Mouse (Mus musculus): ENCODE data around the gene Enthd1. TPM values are rescaled to one million over a fixed set of nuclear protein-coding genes. Genes with fewer than 3 reads are reported as not detected.
A peak's percentile ranks its signal among the peaks of the same experiment; 100 is the strongest.

Gene Enthd1
- total and polyA plus RNA-seq, 3 experiments = not detected

DNA sequence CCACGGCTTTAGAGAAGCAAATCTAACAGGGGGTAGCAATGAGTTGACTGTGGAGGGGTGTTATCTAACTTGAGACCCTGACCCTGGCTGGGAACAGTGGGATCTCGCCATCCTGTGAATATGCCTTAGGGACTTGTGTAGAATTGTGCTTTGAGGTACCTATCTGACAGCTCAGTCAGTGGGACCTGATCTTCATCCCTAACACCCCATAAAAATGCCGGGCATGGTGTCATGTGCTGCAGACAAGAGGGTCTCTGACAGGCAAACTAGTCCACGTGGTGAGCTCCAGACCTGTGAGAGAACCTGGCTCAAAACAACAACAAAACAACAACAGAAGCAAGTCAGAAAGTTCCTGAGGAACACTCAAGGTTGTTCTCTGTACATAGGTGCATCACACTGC lies 34.9 kb upstream of the Enthd1 start:
- H3K4me2 ChIP-seq (ENCODE audit: insufficient read depth, low read depth, poor library complexity, severe bottlenecking) = peak overlapping the region; percentile 97; the same call in 1 of the 2 replicates
- dilution Hi-C loops (cut with MboI; ENCODE audit: extremely low pct_ligation_motif_present, extremely low pct_unique_long_range_greater_than_20kb, low sequenced_read_pairs) = no loop called here
- H3K4me1 ChIP-seq (ENCODE audit: control insufficient read depth in 1 of 2, insufficient read depth in 2 of 2) = peaks cover 12 to 48% of the 10 kb centered on the region in 2 experiments; a peak in 3 of 4 replicates
- no peak overlapping the region for H3K4me3 ChIP-seq (replicated peaks in 1 of 3; ENCODE audit: low read depth in 2 of 3, low read length in 2 of 3, poor library complexity in 1 of 3)
- H3K9me3 ChIP-seq (replicated peaks; ENCODE audit: low read length) = peaks cover 3% of the 10 kb centered on the region
- H3K36me3 ChIP-seq (replicated peaks in 1 of 2; ENCODE audit: control insufficient read depth in 1 of 2, insufficient read depth in 1 of 2, low read length in 1 of 2) = no peaks in the 10 kb centered on the region
- no peak overlapping the region for H3K9ac ChIP-seq (ENCODE audit: insufficient read depth, low read depth)
- in situ Hi-C loops (cut with MboI; ENCODE audit: low pct_ligation_motif_present, low pct_unique_long_range_greater_than_20kb, low sequenced_read_pairs) = no loop called here
- no peak overlapping the region for H3K27ac ChIP-seq (ENCODE audit: insufficient read depth, low read depth)
- TF ChIP-seq MEF2A (IDR thresholded peaks at IDR 0.05; ENCODE audit: borderline replicate concordance, low read depth, low read length) = no peak
- TF ChIP-seq JUND (conservative IDR thresholded peaks at IDR 0.05; ENCODE audit: low read depth, low read length) = no peak
- no peak for TF ChIP-seq GABPA (IDR thresholded peaks at IDR 0.05; ENCODE audit: insufficient replicate concordance, low read depth, low read length)
- TF ChIP-seq ETS1 (conservative IDR thresholded peaks at IDR 0.05; ENCODE audit: low read depth, low read length) = no peak
- TF ChIP-seq EP300 (IDR thresholded peaks at IDR 0.05; ENCODE audit: low read length) = no peak
- TF ChIP-seq RCOR1 (conservative IDR thresholded peaks at IDR 0.05; ENCODE audit: low read depth, low read length) = no peak
- TF ChIP-seq USF2 (conservative IDR thresholded peaks at IDR 0.05; ENCODE audit: low read depth, low read length) = no peak
- TF ChIP-seq CTCF (conservative IDR thresholded peaks at IDR 0.05 in 1 of 2, IDR thresholded peaks at IDR 0.05 in 1 of 2; ENCODE audit: low read depth in 2 of 2, low read length in 2 of 2) = no peak
- TF ChIP-seq ZKSCAN1 (IDR thresholded peaks at IDR 0.05; ENCODE audit: borderline replicate concordance, low read depth, low read length) = no peak
- TF ChIP-seq SMC3 (IDR thresholded peaks at IDR 0.05; ENCODE audit: low read depth, low read length) = no peak
- TF ChIP-seq KAT2A (IDR thresholded peaks at IDR 0.05; ENCODE audit: insufficient replicate concordance, low read length) = no peak
- no peak for TF ChIP-seq MAFK (IDR thresholded peaks at IDR 0.05; ENCODE audit: insufficient replicate concordance, low read length)
- no peak for TF ChIP-seq ZC3H11A (IDR thresholded peaks at IDR 0.05; ENCODE audit: low read depth, low read length)
- TF ChIP-seq ZNF384 (IDR thresholded peaks at IDR 0.05; ENCODE audit: low read depth, low read length) = no peak
- TF ChIP-seq IRF4 (IDR thresholded peaks at IDR 0.05; ENCODE audit: low read depth, low read length) = no peak
- TF ChIP-seq ZMIZ1 (IDR thresholded peaks at IDR 0.05; ENCODE audit: low read depth, low read length) = no peak
- no peak for DNase-seq (ENCODE audit: extremely low read depth)
- no peaks in the 10 kb centered on the region for H3K27me3 ChIP-seq (replicated peaks)
- no peaks in the 10 kb centered on the region for H3K79me2 ChIP-seq (replicated peaks; ENCODE audit: control insufficient read depth, extremely low read depth, insufficient read depth, poor library complexity, severe bottlenecking)

DNA sequence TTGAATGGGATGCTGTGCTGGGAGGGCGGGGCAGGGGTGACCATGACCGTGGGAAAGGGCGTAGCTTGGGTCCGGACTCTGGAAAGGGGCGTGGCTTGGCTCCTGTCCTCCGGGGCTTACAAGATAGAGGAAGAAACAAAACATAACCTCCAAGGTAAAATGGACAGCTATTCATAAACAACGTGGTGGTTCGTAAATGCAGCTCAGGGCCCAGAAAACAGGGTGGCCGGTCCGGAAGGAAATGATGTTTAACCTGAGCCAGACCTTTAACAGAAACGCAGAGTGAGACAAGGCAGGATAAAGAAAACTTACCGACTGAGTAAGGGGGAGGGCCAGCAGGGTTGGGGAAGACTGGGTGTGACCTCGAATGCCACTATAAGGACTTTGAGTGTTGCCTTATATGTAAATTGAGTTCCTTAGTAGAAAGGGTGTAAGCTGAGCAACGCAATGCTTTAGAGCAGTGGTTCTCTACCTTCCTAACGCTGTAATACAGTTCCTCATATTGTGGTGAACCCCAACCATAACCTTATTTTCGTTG lies 34.3 kb upstream of the Enthd1 start:
- TF ChIP-seq MAZ (IDR thresholded peaks at IDR 0.05; ENCODE audit: low read depth, low read length) (no peak), HCFC1 (IDR thresholded peaks at IDR 0.05; ENCODE audit: low read depth, low read length) (no peak), IRF4 (IDR thresholded peaks at IDR 0.05; ENCODE audit: low read depth, low read length) (no peak), USF1 (IDR thresholded peaks at IDR 0.05; ENCODE audit: low read depth, low read length) (no peak), RAD21 (IDR thresholded peaks at IDR 0.05; ENCODE audit: low read depth, low read length) (no peak), UBTF (IDR thresholded peaks at IDR 0.05; ENCODE audit: low read depth, low read length) (no peak), JUN (IDR thresholded peaks at IDR 0.05; ENCODE audit: insufficient read depth, low read depth, low read length) (no peak), ETS1 (conservative IDR thresholded peaks at IDR 0.05; ENCODE audit: low read depth, low read length) (no peak), POLR2AphosphoS2 (IDR thresholded peaks at IDR 0.05; ENCODE audit: low read depth, low read length) (no peak), SIN3A (IDR thresholded peaks at IDR 0.05; ENCODE audit: low read length) (no peak)
- in situ Hi-C loops (cut with MboI; ENCODE audit: low pct_ligation_motif_present, low pct_unique_long_range_greater_than_20kb, low sequenced_read_pairs) = no loop called here
- H3K4me3 ChIP-seq (replicated peaks in 1 of 3; ENCODE audit: low read depth in 2 of 3, low read length in 2 of 3, poor library complexity in 1 of 3) = peak overlapping the region in 2 of 3 experiments; percentile 8 to 17
- no peak overlapping the region for H3K27ac ChIP-seq (ENCODE audit: insufficient read depth, low read depth)
- H3K4me1 ChIP-seq (ENCODE audit: control insufficient read depth in 1 of 2, insufficient read depth in 2 of 2) = peaks cover 12 to 50% of the 10 kb centered on the region in 2 experiments; a peak in 3 of 4 replicates
- no peaks in the 10 kb centered on the region for H3K36me3 ChIP-seq (replicated peaks in 1 of 2; ENCODE audit: control insufficient read depth in 1 of 2, insufficient read depth in 1 of 2, low read length in 1 of 2)
- no peak for DNase-seq (ENCODE audit: extremely low read depth)
- H3K79me2 ChIP-seq (replicated peaks; ENCODE audit: control insufficient read depth, extremely low read depth, insufficient read depth, poor library complexity, severe bottlenecking) = no peaks in the 10 kb centered on the region
- H3K9ac ChIP-seq (ENCODE audit: insufficient read depth, low read depth) = no peak overlapping the region
- no peaks in the 10 kb centered on the region for H3K27me3 ChIP-seq (replicated peaks)
- H3K4me2 ChIP-seq (ENCODE audit: insufficient read depth, low read depth, poor library complexity, severe bottlenecking) = peak overlapping the region; percentile 97
- peaks cover 2% of the 10 kb centered on the region for H3K9me3 ChIP-seq (replicated peaks; ENCODE audit: low read length)
- dilution Hi-C loops (cut with MboI; ENCODE audit: extremely low pct_ligation_motif_present, extremely low pct_unique_long_range_greater_than_20kb, low sequenced_read_pairs) = no loop called here

Measured in CH12.LX (cell line).